Mouse (Mus musculus) liver, adult 2 months (tissue): Measurements from ENCODE around the gene Dydc1. TPM values are rescaled to one million over a fixed set of nuclear protein-coding genes. Genes with fewer than 3 reads are reported as not detected.
A peak's percentile ranks its signal among the peaks of the same experiment; 100 is the strongest.

Source experiments
- DNase-seq: peaks from one replicate; pipeline ENCODE4 v3.0.0-alpha.2; 2011; ENCODE audit warnings: low read depth, low spot score; ENCODE audit errors: extremely low read depth
- H3K27ac ChIP-seq: fragments of 200-500 bp; replicated peaks from 2 replicates; pipeline ENCODE4 v1.5.1; 2012; ENCODE audit warnings: low read depth, mild to moderate bottlenecking, control low read depth, inconsistent platforms, low read length; ENCODE audit not compliant: insufficient read depth
- H3K27me3 ChIP-seq: fragments of 200-500 bp; 2 replicates; pipeline ENCODE4 v1.6.1; 2012; ENCODE audit warnings: mild to moderate bottlenecking, moderate library complexity, low read length, inconsistent platforms; ENCODE audit not compliant: control insufficient read depth, insufficient read depth
- H3K36me3 ChIP-seq: fragments of 200-500 bp; 2 replicates; pipeline ENCODE4 v1.6.1; 2012; ENCODE audit warnings: low read length, inconsistent platforms; ENCODE audit not compliant: control insufficient read depth, insufficient read depth
- H3K4me1 ChIP-seq: fragments of 200-500 bp; 2 replicates; pipeline ENCODE4 v1.6.1; 2011; ENCODE audit warnings: low read length; ENCODE audit not compliant: control insufficient read depth, insufficient read depth
- H3K4me3 ChIP-seq: fragments of 200-500 bp; 2 replicates; pipeline ENCODE4 v1.5.1; 2011; ENCODE audit warnings: low read depth, mild to moderate bottlenecking, control low read depth, low read length, moderate library complexity; ENCODE audit not compliant: insufficient read depth
- H3K79me2 ChIP-seq: fragments of 200-500 bp; 2 replicates; pipeline ENCODE4 v1.6.1; 2012; ENCODE audit warnings: inconsistent platforms, mild to moderate bottlenecking, low read length, moderate library complexity; ENCODE audit not compliant: control insufficient read depth, insufficient read depth
- H3K9ac ChIP-seq: fragments of 200-500 bp; 2 replicates; pipeline ENCODE4 v1.6.1; 2012; ENCODE audit warnings: low read depth, mild to moderate bottlenecking, control low read depth, inconsistent platforms, low read length
- CTCF ChIP-seq: fragments of 200-500 bp; IDR thresholded peaks from 2 replicates; pipeline ENCODE4 v1.5.1; 2011; ENCODE audit warnings: low read depth, low read length, control low read depth
- POLR2A ChIP-seq: fragments of 200-500 bp; IDR thresholded peaks from 2 replicates; pipeline ENCODE4 v1.6.1; 2011; ENCODE audit warnings: low read length, control low read depth; ENCODE audit not compliant: insufficient read depth; ENCODE audit errors: extremely low read depth
- WGBS: fragments of 180-500 bp; shearing (Covaris S2); methylation state at CpG from one replicate; pipeline ENCODE4 v1.1.7; 2018; 5-methylcytosine and 5-hydroxymethylcytosine counted together
- polyA plus RNA-seq: library from polyadenylated mRNA; depleted of rRNA; stranded (reverse); fragments of >200 nt; gene quantifications from 2 replicates; pipeline ENCODE4 v1.2.3, GENCODE M21; 2012
- total RNA-seq: library from RNA; depleted of rRNA; stranded (reverse); fragments of >200 nt; gene quantifications from 2 replicates; pipeline ENCODE4 v1.2.3, GENCODE M21; 2014

Gene Dydc1
- total and polyA plus RNA-seq, 2 experiments: not detected

DNA sequence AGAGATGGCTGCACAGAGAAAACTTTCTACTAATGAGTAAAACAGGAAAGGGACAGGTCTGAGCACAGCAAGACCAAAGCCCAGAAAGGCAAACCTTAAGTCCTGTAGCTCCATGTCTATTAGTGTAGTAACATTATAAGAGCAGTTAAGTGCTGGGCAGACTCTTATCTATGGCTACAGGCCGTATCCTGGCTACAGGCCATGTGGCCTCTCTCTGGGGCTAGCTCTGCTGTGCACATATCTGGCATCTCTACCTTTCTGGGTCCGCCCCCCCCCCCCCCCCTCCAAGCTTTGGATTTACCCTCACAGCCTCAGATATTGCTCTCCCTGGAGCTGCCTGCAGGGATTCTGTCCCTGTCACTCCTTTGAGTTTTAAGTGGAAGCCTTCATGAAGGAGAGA, 7.5 kb upstream of the Dydc1 start:
- H3K79me2 ChIP-seq: no peaks in the 10 kb centered on the region
- WGBS: 55% methylated on average over 2 of the region's 2 CpGs
- H3K4me1 ChIP-seq: no peaks in the 10 kb centered on the region
- TF ChIP-seq POLR2A: no peak
- no peak for TF ChIP-seq CTCF
- H3K27ac ChIP-seq: no peak overlapping the region
- H3K4me3 ChIP-seq: no peak overlapping the region
- no peak overlapping the region for H3K9ac ChIP-seq
- no peak for DNase-seq
- H3K27me3 ChIP-seq: no peaks in the 10 kb centered on the region
- no peaks in the 10 kb centered on the region for H3K36me3 ChIP-seq

GRCm38 (mm10) chr14:41066416-41066815, 6.3 kb upstream of the Dydc1 start:
- DNase-seq: no peak
- WGBS: 48% methylated on average over 1 of the region's 1 CpGs

GRCm38 (mm10) chr14:41069108-41069507, 3.6 kb upstream of the Dydc1 start, which contains the start of gene Dydc2:
TSS of gene Dydc2 (minus strand) at chr14:41069208.
- TF ChIP-seq POLR2A (no peak), CTCF (no peak)
- Histone ChIP-seq H3K27me3 (peaks cover 6% of the 10 kb centered on the region; the same call in 1 of the 2 replicates), H3K4me3 (no peak within 1 kb of the TSS), H3K79me2 (no peaks in the 10 kb centered on the region), H3K36me3 (no peaks in the 10 kb centered on the region), H3K27ac (no peak within 1 kb of the TSS), H3K9ac (no peak within 1 kb of the TSS), H3K4me1 (peaks cover 3% of the 10 kb centered on the region; the same call in 1 of the 2 replicates)
- DNase-seq: no peak

More at GRCm38 (mm10) chr14:41066416-41066815, 6.3 kb upstream of the Dydc1 start:
- TF ChIP-seq POLR2A (no peak), CTCF (no peak)
- Histone ChIP-seq H3K79me2 (no peaks in the 10 kb centered on the region), H3K9ac (no peak overlapping the region), H3K4me1 (no peaks in the 10 kb centered on the region), H3K27ac (no peak overlapping the region), H3K36me3 (no peaks in the 10 kb centered on the region), H3K4me3 (no peak overlapping the region), H3K27me3 (no peaks in the 10 kb centered on the region)

GRCm38 (mm10) chr14:41070343-41070742, 2.4 kb upstream of the Dydc1 start:
- DNase-seq: no peak
- no peak for TF ChIP-seq POLR2A
- no peak for TF ChIP-seq CTCF
- Histone ChIP-seq H3K79me2 (no peaks in the 10 kb centered on the region), H3K27me3 (peaks cover 6% of the 10 kb centered on the region; the same call in 1 of the 2 replicates), H3K4me1 (peaks cover 3% of the 10 kb centered on the region; the same call in 1 of the 2 replicates), H3K27ac (no peak overlapping the region), H3K9ac (no peak overlapping the region), H3K4me3 (no peak overlapping the region), H3K36me3 (no peaks in the 10 kb centered on the region)
- WGBS: 79% methylated on average over 3 of the region's 3 CpGs

- H3K79me2 ChIP-seq: no peaks in the 10 kb centered on the region
- no peak for DNase-seq
- peaks cover 3% of the 10 kb centered on the region; the same call in 1 of the 2 replicates for H3K4me1 ChIP-seq
- peaks cover 6% of the 10 kb centered on the region; the same call in 1 of the 2 replicates for H3K27me3 ChIP-seq
- 12% methylated on average over 8 of the region's 8 CpGs for WGBS
- H3K27ac ChIP-seq: no peak overlapping the region
- TF ChIP-seq CTCF: no peak
- TF ChIP-seq POLR2A: no peak
- H3K9ac ChIP-seq: no peak overlapping the region
- no peaks in the 10 kb centered on the region for H3K36me3 ChIP-seq
- peak overlapping the region; percentile 44; the same call in 1 of the 2 replicates for H3K4me3 ChIP-seq
Measured at GRCm38 (mm10) chr14:41072944-41073275, 199 bp downstream of the Dydc1 start.

GRCm38 (mm10) chr14:41082408-41082807, 9.7 kb downstream of the Dydc1 start:
- H3K27me3 ChIP-seq: no peaks in the 10 kb centered on the region
- WGBS: 87% methylated on average over 2 of the region's 2 CpGs
- H3K4me1 ChIP-seq: no peaks in the 10 kb centered on the region
- no peak overlapping the region for H3K9ac ChIP-seq
- H3K36me3 ChIP-seq: no peaks in the 10 kb centered on the region
- TF ChIP-seq CTCF: no peak
- no peak for TF ChIP-seq POLR2A
- H3K4me3 ChIP-seq: no peak overlapping the region
- no peak for DNase-seq
- H3K27ac ChIP-seq: no peak overlapping the region
- no peaks in the 10 kb centered on the region for H3K79me2 ChIP-seq
